Mouse (Mus musculus): ENCODE measurements around the gene Dnali1. TPM values are rescaled to one million over a fixed set of nuclear protein-coding genes. Genes with fewer than 3 reads are reported as not detected.

The Dnali1 gene
- 1.2 and 1.8 TPM in 2 replicates for polyA plus RNA-seq (2012; rRNA removed)

DNA sequence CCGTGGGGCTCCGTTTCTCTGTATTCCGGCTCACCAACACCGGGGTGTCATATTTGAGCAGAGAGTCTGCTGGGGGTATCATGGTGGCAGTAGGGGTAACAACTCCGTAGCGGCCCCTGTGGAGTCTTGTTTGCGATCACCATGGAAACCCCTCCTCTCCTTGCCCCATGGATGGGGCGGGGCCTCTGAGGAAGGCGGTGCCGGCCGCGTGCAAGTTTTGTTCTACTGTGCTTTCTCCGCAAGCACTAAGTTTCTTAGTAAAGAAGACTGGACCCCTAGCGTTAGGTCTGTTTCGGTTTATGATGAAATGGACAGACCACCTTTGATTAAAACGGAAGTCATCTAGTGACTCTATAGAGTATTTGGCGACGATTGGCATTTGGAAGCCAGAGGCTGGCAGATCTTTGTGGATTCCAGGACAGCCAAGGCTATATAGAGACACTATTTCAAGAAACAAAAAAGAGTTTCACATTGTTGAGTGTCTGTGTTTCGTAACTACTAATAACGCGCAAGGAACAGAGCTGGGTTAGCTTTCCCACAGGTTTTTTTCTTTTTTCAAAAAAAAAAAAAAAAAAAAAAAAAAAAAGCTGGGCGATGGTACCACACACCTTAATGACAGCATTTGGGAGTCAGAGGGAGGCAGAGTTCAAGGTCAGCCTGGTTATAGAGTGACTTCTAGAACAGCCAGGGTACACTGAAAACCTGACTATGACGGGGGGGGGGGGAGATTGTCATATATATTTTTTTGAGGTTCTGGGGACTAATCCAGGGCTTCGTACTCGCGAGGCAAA lies at the start of gene Dnali1:
TSS of gene Dnali1 (minus strand) at position 187 of the 791 bp plus-strand sequence.
- no peak for TF ChIP-seq CTCF (IDR thresholded peaks at IDR 0.05; ENCODE audit: borderline replicate concordance, extremely low read depth, insufficient read depth, insufficient read length)
- no peak for TF ChIP-seq POLR2A (IDR thresholded peaks at IDR 0.05; ENCODE audit: borderline replicate concordance, extremely low read depth, insufficient read depth, insufficient read length, poor library complexity, severe bottlenecking)
- peak; percentile 77 for DNase-seq (ENCODE audit: low read depth)

DNA sequence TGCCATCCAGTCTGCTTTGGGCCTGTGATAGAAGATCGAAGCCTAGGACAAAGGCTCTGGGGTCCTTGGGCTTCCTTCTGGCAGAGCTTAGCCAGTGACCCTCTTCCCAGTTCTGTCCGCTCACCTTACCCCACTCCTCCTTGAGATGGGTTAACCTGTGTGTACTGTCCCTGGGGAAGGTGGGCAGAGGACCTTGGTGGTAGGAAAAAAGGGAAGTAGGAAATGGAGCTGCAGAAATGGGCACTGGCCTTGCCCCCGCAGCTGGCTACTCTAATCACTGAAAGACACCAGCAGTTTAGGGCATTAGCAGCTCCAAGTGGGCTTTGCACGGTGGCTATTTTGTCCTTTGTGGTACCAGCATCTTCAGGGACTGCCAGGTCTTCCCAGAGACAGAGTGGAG lies 49.6 kb upstream of the Dnali1 start:
- no peak for DNase-seq (ENCODE audit: low read depth)
- TF ChIP-seq CTCF (IDR thresholded peaks at IDR 0.05; ENCODE audit: borderline replicate concordance, extremely low read depth, insufficient read depth, insufficient read length): no peak
- TF ChIP-seq POLR2A (IDR thresholded peaks at IDR 0.05; ENCODE audit: borderline replicate concordance, extremely low read depth, insufficient read depth, insufficient read length, poor library complexity, severe bottlenecking): no peak

DNA sequence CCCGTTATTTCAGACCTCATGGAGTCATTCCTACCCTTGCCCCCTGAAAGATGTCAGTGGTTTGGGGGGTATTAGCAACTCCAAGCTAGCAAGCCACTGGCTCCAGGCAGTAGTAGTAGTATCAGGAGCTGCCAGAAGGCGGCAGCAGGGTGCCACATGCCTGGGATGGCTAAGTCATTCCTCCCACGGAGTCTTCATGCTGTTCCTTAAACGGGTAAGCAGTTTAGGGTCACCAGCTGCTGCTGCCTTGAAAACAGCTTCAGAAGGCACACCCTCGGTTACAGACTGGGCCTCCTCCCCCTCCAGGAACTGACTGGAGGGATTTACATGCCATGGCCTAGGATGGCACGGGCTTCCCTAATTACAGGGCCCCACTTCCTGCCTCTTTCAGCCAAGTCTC lies 49.1 kb upstream of the Dnali1 start:
- peak; percentile 85 for DNase-seq (ENCODE audit: low read depth)
- TF ChIP-seq CTCF (IDR thresholded peaks at IDR 0.05; ENCODE audit: borderline replicate concordance, extremely low read depth, insufficient read depth, insufficient read length): peak; percentile 85
- TF ChIP-seq POLR2A (IDR thresholded peaks at IDR 0.05; ENCODE audit: borderline replicate concordance, extremely low read depth, insufficient read depth, insufficient read length, poor library complexity, severe bottlenecking): no peak

DNA sequence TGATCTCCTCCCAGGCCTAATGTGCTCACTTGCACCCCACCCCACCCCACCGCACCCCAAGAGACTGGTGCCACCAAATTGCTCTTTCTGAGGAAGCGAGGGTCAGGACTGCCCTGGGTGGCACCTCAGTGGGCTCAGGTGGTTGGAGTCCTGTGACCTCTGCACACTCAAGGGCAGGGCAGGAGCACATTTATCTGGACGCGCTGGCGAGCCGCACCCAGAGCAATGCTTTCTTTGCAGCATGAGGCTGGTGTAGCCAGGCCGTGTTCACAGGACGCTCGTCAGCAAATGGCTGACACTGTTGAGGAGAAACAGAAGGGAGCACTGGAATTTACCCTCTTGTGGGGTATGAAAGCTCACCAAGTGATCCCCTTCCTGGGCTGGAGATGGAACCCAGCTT lies 39.9 kb upstream of the Dnali1 start:
- no peak for DNase-seq (ENCODE audit: low read depth)
- TF ChIP-seq POLR2A (IDR thresholded peaks at IDR 0.05; ENCODE audit: borderline replicate concordance, extremely low read depth, insufficient read depth, insufficient read length, poor library complexity, severe bottlenecking) (no peak), CTCF (IDR thresholded peaks at IDR 0.05; ENCODE audit: borderline replicate concordance, extremely low read depth, insufficient read depth, insufficient read length) (no peak)

DNA sequence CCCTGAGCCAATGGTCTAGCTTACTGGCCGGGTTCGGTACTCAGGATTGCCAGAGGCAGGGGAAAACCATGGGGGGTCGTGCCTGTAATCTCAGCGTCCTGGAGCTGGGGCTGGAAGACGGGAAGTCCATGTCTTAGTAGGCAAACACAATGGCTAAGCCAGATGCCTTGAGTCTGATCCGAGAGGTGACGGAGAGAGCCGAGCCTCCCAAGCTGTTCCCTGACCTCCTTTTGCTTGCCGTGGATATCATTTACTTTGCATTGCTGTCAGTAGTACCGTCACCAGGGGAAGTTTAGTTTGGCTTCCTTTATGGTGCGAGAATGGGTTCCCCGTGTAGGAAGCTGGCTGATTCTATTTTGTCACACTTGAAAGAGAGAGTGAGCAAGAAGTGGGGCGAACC lies 35.8 kb upstream of the Dnali1 start:
- DNase-seq (ENCODE audit: low read depth): no peak
- TF ChIP-seq POLR2A (IDR thresholded peaks at IDR 0.05; ENCODE audit: borderline replicate concordance, extremely low read depth, insufficient read depth, insufficient read length, poor library complexity, severe bottlenecking) (no peak), CTCF (IDR thresholded peaks at IDR 0.05; ENCODE audit: borderline replicate concordance, extremely low read depth, insufficient read depth, insufficient read length) (no peak)

DNA sequence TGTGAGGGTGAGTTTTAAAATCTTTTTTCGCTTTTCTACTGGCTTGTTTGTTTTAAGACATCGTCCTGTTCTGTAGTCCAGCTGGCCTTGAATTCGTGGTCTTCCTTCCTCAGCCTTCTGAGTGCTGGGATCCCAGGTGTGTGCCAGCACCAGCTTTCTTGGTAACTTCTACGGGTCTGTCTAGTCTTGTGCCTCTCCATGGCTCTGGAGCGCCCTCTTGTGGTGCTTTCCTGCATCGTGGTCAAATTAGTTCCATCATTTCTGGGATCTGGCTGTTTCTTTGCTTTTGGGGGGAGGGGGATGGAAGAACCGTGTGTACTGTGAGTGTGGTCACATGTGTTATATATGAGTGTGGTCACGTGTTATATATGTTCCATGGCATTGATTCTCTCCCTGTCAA lies 34.0 kb upstream of the Dnali1 start:
- TF ChIP-seq POLR2A (IDR thresholded peaks at IDR 0.05; ENCODE audit: borderline replicate concordance, extremely low read depth, insufficient read depth, insufficient read length, poor library complexity, severe bottlenecking) (no peak), CTCF (IDR thresholded peaks at IDR 0.05; ENCODE audit: borderline replicate concordance, extremely low read depth, insufficient read depth, insufficient read length) (peak; percentile 94)
- DNase-seq (ENCODE audit: low read depth): peak; percentile 87

DNA sequence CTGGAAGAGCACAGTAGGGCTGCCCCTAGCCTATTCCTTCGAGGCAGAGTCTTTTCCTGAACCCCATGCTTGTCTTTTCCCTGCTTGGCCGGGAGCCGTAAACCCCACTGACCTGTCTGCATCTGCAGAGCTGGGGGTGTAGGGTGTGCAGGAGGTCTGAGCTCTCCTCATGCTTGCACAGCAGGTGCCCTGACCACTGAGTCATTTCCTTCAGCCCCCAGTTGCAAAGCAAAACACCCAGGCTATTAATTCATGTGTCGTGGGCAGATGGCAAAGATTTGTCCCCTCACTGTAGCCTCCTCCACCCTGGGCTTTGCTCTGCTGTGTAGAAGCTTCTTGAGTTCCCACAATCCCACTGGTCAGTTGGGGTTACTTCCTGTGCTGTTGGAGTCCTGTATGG lies 31.9 kb upstream of the Dnali1 start:
- DNase-seq (ENCODE audit: low read depth): no peak
- TF ChIP-seq CTCF (IDR thresholded peaks at IDR 0.05; ENCODE audit: borderline replicate concordance, extremely low read depth, insufficient read depth, insufficient read length) (no peak), POLR2A (IDR thresholded peaks at IDR 0.05; ENCODE audit: borderline replicate concordance, extremely low read depth, insufficient read depth, insufficient read length, poor library complexity, severe bottlenecking) (no peak)

DNA sequence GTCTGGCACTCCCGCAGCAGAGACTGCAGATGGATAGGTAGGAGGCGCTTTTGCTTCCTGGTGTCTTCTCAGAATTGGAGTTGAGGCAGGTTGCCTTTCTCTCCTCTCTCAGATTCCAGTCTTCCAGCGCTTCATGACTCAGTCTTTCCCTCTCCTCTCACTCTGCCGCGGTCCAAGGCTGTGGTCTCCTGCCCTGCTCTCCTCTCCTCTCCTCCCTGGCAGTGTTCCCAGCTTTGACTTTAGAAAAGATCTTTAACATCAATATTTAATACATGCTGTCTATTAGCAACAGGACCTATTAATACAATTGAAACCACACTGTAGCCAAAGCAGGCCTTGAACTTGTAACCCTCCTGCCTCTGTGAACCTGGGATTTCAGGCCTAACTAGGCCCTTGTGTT lies 30.6 kb upstream of the Dnali1 start:
- TF ChIP-seq POLR2A (IDR thresholded peaks at IDR 0.05; ENCODE audit: borderline replicate concordance, extremely low read depth, insufficient read depth, insufficient read length, poor library complexity, severe bottlenecking) (no peak), CTCF (IDR thresholded peaks at IDR 0.05; ENCODE audit: borderline replicate concordance, extremely low read depth, insufficient read depth, insufficient read length) (no peak)
- no peak for DNase-seq (ENCODE audit: low read depth)

DNA sequence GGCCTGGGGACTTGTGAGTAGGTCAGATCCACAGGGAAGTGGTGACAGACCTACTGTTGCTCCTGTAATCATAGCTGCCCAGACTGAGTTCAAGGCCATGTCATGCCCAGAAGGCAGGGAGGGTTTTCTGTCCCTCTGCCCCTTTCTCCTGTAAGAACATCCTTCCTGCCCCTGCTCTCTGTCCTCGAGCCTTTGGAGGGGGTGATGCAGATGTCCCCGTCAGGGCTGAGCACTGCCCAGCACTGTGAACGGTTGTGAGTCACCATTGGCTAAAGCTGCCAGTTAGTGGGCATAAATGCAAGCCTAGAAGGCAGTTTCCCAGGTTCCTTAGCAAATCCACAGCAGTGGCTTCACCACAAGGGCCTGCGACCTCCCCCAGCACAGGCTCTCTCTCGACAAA lies 27.5 kb upstream of the Dnali1 start:
- TF ChIP-seq CTCF (IDR thresholded peaks at IDR 0.05; ENCODE audit: borderline replicate concordance, extremely low read depth, insufficient read depth, insufficient read length): no peak
- TF ChIP-seq POLR2A (IDR thresholded peaks at IDR 0.05; ENCODE audit: borderline replicate concordance, extremely low read depth, insufficient read depth, insufficient read length, poor library complexity, severe bottlenecking): no peak
- no peak for DNase-seq (ENCODE audit: low read depth)

DNA sequence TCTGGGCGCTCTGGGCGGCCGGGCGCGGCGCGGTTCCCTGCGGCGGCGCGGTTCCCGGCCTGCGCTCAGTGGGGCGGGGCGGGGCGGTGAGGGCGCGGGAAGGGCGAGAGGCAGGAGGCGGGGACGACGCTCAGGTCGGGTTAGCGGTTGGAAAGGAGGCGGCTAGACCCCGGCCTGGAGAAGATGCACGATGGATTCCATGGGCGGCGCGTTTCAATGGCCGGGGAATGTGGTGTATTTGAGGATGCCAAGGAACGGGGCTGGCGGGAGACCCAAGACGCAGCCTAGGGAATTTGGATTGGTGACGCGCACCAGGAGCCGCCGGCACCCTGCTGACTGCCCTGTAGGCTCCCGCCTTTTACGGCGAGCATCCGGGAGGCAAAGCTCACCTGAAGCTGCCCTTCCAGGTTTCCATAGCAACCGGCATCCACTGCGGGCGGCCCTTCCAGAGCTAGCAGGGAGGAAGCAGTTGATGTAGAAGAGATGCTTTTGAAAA lies 19.9 kb upstream of the Dnali1 start:
- TF ChIP-seq POLR2A (IDR thresholded peaks at IDR 0.05; ENCODE audit: borderline replicate concordance, extremely low read depth, insufficient read depth, insufficient read length, poor library complexity, severe bottlenecking) (no peak), CTCF (IDR thresholded peaks at IDR 0.05; ENCODE audit: borderline replicate concordance, extremely low read depth, insufficient read depth, insufficient read length) (no peak)
- DNase-seq (ENCODE audit: low read depth): peak; percentile 91

DNA sequence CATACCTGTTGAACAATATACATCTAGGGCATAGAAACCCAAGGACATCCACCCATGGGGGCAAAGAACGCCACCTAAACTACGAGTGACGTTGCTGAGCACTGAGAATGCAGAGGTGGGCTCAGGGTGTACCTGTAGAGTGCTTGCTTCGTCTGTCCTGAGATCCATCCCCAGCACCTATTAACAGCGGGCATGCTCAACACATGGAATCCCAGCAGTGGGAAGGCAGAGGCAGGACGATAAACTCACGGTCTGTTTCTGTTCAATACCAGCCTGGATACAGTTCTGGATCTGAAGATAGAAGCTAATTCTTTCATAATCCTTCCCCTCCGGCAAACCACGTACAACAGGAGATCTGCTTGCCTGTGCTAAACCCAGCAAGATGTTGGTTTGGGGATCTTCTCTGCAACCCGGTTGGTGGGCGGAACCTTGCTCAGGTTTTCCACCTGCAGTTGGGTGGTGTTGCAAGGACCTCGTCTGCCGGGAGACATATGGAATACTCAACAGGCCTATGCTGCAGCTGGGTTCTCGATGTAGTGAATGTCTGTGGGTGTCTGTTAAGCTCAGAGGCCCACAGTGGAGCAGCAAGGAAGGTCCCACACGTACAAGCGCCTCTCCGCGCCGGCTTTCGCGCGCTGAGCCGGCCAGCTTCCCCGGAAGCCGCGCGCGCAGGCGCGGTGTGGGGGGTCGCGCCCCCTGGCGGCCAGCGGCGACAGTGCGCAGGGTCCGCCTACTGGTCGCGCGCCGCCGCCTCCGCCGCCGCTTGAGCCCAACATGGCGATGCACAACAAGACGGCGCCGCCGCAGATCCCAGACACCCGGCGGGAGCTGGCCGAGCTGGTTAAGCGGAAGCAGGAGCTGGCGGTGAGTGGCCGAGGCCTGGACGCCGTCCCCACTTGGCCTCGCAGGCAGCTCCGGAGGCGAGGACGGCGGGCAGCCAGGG lies 19.2 kb upstream of the Dnali1 start, which contains the start of gene Meaf6:
TSS of gene Meaf6 (plus strand) at position 732 of the 943 bp plus-strand sequence.
- TF ChIP-seq CTCF (IDR thresholded peaks at IDR 0.05; ENCODE audit: borderline replicate concordance, extremely low read depth, insufficient read depth, insufficient read length) (peak; percentile 91), POLR2A (IDR thresholded peaks at IDR 0.05; ENCODE audit: borderline replicate concordance, extremely low read depth, insufficient read depth, insufficient read length, poor library complexity, severe bottlenecking) (peak; percentile 75)
- peak; percentile 94 for DNase-seq (ENCODE audit: low read depth)
